Mouse (Mus musculus): ENCODE measurements around the gene Hnrnpdl.
A peak's percentile ranks its signal among the peaks of the same experiment; 100 is the strongest.

The Hnrnpdl gene

DNA sequence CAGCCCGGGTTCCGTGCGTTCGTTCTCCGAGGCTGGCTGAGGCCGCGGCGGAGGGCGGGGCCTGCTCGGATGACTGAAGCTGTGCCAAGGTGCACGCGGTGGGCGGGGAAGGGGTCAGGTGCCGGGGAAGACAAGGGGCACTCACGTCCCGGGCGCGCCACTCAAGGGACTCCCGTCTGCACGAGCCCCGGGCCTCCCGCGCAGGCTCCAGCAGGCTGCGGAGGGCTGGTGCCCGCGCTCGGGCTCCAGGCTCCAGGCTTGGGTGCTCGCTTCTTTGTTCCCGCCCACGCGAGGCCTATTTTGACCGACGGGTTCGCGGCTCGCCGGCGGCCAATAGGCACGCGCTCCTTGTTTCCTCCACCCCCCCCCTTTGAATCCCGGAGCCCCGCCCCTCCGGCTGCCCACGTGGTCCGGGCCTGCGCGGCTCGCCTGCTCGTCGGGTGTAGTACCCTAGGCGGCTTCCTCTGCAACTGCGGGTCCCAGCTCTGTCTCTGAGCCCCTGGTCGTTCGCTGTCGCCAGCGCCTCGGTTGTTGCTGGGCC is at the start of gene Hnrnpdl, which contains the start of gene Enoph1:
Gene Hnrnpdl (minus strand): TSS at position 63 of the 541 bp plus-strand sequence.
Gene Enoph1 (plus strand): TSS at position 384 of the 541 bp plus-strand sequence.
- DNase-seq (ENCODE audit: extremely low spot score) = peak; percentile 98

GRCm38 (mm10) chr5:100085097-100085496 is 45.6 kb upstream of the Hnrnpdl start:
- DNase-seq (ENCODE audit: extremely low spot score) = no peak

DNA sequence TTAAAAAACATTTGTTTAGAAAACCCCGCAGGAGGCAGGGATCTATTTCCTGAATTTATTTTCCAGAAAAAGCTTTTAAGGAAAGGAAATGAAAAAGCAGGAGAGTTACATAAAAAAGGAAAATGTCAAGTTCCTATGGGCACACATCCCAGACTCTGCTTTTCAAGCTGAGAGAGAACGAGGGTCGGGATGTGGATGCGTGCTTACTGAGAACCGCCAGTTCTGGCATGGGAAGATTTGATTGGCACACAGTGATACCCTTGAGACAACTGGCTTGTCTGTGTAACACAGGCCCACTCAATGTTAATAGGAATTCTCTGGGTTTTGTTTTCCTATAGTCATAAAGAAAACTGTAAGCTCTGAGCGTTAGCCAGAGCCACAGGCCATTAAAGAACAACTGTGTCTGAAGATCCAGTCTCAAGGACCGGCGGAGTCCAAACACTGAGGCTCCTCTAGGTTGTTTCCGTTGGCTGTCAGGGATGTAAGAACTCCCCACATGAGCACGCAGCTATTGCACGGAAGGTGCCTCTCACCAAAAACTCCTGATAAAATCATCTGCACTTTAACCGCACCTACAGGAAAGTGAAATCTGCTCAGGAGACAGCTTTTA is 44.6 kb upstream of the Hnrnpdl start:
- no peak for DNase-seq (ENCODE audit: extremely low spot score)

- no peak for DNase-seq (ENCODE audit: extremely low spot score)
These were observed 42.5 kb upstream of the Hnrnpdl start for GRCm38 (mm10) chr5:100082006-100082405.

GRCm38 (mm10) chr5:100079931-100080275 is 40.4 kb upstream of the Hnrnpdl start:
- DNase-seq (ENCODE audit: extremely low spot score) = no peak

GRCm38 (mm10) chr5:100079040-100079930 is 39.8 kb upstream of the Hnrnpdl start:
- peak; percentile 53 for DNase-seq (ENCODE audit: extremely low spot score)

GRCm38 (mm10) chr5:100074571-100074970 is 35.1 kb upstream of the Hnrnpdl start:
- DNase-seq (ENCODE audit: extremely low spot score) = no peak

GRCm38 (mm10) chr5:100072557-100072956 is 33.1 kb upstream of the Hnrnpdl start:
- DNase-seq (ENCODE audit: extremely low spot score) = no peak

DNA sequence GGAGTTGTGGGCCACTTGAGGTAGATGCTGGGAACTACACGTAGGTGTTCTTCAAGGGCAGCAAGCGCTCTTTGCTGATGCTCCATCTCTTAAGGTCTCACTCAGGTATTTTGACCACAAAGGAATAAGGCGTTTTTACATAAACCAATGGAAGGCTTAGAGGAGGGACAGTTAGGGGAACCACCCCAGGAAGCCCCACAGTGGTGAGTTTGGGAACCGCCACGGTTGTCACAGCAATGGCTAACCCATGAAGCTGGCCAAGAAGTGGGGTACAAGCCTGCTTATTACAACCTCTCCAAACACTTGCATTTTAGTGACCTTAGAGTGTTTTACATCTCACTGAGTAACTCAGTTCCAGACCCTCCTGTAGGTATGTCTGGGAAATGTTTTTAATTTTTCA is 32.1 kb upstream of the Hnrnpdl start:
- no peak for DNase-seq (ENCODE audit: extremely low spot score)

DNA sequence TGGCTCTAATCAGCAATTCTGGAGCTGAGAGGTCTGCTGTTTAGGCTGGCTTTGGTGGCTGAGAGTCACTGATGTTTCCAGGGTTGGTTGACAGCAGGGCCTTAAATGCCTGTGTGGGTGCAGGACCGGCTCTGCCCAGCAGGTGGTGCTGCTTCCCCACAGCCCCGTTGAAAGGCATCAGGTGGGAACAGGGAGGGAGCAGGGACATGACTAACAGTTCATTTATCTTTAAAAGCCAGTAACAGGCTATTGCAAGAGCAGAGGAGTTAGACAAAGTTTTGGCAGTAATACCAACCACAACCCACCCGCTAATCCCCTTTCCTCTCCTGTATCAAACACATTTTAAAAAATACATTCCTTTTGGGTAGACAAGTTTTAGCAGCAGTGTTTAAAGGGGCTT is 30.8 kb upstream of the Hnrnpdl start:
- DNase-seq (ENCODE audit: extremely low spot score) = peak; percentile 84

DNA sequence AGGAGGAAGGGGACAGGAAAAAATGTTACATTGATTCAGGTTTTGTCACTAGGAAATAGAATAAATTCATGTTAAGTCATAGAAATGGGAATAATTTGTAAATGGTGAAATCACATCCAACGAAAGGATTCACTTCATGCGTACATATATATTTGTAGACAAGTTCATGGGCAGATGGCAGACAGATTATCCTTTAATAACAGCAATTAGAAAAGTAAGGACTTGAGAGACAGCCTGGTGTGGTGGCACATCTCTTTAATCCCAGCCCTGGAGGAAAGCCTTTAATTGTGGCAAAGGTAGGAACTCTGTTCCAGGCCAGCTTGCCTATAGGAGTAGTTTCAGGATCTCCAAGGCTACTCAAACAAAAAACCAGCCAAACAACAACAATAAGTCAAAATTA is 30.1 kb upstream of the Hnrnpdl start:
- no peak for DNase-seq (ENCODE audit: extremely low spot score)

DNA sequence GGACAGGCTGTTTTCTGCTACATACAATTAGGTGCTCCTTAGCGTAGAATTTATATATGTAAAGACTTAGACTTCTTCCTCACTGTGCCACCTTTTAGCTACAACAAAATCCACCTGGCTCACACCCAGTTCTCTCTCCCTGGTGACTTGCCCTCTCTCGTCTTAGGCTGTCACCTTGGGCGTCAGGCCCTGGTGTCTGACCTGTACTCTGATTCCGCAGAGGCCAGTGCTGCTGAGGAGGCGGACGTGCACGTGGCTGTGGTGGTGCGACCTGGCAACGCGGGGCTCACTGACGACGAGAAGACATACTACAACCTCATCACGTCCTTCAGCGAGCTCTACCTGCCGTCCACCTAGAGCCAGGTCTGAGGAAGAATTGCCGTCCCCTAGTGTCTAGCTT is 28.1 kb upstream of the Hnrnpdl start:
- no peak for DNase-seq (ENCODE audit: extremely low spot score)

DNA sequence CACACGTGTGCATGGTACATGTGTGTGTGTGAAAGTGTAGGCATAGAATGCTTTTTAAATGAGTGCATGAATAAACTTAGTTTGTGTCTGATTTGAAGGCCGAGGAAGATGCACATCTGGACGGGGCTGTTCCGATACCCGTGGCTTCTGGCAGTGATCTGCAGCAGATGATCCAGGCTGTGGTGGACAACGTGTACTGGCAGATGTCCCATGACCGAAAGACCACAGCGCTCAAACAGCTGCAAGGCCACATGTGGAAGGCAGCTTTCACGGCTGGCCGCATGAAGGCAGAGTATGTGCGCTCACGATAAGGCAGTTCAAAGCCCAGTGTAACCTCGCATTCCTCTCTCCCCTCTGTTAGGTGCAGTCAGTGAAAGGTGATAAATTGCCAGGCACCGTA is 21.4 kb upstream of the Hnrnpdl start:
- DNase-seq (ENCODE audit: extremely low spot score) = no peak

DNA sequence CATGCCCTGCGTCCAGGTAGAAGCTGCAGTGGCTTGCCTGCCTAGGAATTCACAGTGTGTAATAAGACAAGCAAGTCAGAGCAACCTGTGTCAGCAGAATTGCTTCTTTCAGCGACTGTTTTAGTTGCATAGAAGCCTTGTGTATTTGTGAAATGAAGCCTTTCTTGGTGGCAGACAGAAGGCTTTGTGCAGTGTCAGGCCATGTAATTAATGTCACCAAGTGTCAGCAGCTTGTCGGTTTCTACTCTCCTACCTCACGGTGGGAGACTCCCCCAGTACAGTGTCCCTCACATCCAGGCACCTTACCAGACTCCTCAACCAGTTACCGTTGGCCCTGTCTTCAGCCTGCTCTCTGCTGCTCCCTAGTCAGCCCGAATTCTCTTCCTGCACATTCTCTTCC is 19.9 kb upstream of the Hnrnpdl start:
- no peak for DNase-seq (ENCODE audit: extremely low spot score)

DNA sequence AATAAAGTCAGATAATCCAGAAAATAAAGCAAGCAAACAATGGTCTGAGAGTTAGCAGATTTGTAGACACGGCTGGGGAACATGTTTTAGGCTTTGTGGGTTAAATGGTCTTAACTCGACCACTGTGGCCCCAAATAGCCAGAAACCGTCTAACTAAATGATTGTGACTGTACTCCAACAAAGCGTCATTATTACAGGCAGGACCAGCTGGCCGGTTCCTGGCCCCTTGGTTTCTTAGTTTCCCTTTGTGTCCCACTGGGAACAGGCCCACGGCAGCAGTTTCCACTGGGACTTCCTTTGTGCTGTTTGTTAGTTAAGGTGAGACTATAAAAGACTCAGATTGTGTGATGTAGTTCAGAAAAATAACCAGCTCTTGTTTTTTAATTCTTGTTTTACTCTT is 19.3 kb upstream of the Hnrnpdl start:
- DNase-seq (ENCODE audit: extremely low spot score) = no peak

DNA sequence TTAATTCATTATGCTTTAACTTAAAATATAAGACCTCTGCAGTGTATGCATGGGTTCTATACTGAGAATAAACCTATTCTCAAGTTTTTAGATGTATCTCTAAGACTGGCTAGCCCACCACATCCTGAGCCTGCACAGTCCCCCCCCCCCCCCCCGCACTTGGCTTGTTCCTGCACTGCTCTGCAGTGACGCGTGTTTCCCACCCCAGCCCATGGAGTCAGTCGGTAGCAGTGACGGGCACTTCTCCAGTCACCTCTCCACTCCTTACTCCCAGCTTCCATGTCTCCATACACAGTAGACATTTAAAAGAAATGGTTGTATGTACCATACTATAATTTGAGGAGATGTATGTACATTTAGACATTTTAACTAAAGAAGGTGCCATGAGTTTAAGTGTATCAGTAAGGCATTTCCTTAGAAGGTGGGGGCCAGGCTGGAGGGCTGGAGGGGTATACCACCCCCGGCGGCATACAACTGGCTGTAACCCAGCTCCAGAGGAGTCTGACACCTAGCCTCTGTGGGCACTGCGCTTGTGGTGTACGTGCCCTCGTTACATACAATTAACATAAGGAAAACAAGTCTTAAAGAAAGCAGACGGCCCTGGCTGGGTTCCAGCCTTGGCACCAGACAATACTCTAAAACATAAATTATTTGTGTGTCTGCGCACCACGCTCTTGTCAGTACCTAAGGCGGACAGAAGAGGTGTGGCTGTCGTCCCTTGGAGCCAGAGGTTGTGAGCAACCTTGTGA is 18.2 kb upstream of the Hnrnpdl start:
- DNase-seq (ENCODE audit: extremely low spot score) = no peak

DNA sequence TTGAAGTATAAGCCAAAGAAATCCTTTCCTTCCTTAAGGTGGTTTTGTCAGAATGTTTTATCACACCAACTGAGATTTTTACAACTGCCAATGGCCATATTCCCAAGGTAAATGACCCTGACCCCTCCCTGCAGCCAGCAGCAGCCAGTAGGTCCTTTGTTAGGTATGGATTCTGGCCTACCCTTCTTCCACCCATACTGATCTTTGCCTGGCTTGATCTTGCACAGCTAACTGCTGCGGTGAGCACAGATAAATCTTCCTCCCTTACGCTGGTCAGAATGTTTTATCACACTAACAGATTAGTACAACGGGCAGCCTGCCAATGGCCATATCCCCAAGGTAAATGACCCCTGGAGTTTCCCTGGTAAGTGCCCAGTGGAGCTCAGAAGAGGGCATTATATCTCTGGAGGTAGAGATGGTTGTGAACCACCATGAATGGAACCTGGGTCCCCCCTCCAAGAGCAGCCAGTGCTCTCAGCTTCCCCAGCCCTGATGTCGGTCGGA is 16.5 kb upstream of the Hnrnpdl start:
- DNase-seq (ENCODE audit: extremely low spot score) = no peak

GRCm38 (mm10) chr5:100054807-100055547 is 15.5 kb upstream of the Hnrnpdl start:
- DNase-seq (ENCODE audit: extremely low spot score) = no peak

GRCm38 (mm10) chr5:100052728-100053127 is 13.3 kb upstream of the Hnrnpdl start:
- DNase-seq (ENCODE audit: extremely low spot score) = no peak

DNA sequence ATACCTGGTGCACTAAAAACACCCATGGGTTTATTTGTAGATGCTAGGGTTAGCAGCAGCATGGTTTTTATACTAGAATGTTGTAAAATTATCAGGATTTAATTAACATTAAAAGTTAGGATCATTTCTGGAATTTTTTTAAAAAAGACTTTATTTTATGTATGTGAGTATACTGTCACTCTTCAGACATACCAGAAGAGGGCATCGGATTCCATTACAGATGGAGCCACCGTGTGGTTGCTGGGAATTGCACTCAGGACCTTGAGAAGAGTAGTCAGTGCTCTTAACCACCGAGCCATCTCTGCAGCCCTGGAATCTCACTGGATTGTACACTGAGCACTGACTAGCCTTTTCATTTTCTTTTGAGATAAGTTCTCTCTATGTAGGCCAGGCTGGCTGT is 10.4 kb upstream of the Hnrnpdl start:
- DNase-seq (ENCODE audit: extremely low spot score) = no peak

DNA sequence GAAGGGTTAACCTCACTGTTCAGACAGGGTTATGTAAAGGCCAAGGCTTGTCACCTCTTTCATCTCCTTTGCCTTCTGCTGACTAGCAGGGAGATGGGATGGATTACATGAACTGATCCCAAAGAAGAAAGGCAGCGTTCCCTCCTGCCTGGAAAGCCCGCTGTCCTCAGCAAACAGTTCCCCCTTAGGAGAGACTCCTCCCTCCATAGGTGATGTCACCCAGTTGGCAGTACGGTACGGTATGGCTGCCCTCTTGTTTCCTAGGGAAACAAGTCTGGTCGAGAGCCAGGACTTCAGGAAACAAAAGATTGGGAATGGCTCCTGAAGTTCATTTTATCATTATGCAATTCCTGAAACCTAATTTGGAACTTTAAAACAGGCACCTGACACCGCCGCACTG is 8.4 kb upstream of the Hnrnpdl start:
- DNase-seq (ENCODE audit: extremely low spot score) = no peak
